ENCODE assay signal across 8 mouse cellular contexts in the genomic region with DNA sequence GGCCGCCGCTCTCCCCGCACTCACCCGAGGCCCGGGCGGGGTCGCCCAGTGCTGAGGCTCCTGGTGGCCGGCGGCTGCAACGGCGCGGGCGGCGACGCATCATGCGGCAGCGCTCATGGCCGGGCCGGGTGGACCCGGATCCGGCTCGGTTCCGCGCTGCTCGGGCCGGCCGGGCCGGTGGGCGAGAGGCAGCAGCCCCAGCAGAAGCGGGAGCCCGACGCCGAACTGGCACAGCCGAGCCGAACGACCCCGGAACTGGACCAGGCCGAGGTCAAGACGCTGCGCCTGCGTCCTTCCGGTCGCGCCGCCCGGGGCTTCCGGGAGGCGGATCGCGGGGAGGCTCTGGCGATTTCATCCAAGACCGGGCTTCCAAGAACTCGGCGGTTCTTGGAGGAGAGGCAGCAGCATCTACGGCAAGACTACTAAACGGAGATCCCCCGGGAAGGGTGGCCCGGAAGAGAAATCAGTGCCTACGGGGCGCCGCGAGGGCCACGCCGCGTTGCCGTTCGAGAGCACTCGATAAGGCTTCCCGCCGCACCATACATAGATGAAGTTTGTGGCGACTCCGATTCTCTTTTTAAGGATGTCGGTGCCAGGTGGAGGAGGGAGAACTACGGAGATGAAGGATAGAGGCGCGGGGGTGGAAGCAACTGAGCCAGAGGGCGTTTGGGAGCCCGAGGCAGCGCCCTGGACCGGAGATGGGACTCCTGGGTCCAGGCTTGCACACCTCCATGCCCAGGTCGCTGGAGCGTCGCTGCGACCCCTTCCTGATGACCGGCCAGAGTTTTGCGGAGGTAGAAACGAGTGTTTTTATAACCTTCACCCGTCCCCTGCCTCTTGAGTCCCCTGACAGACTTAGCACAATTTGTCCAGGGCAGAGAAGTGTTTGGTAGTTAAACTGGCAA. TPM values are rescaled to one million over a fixed set of nuclear protein-coding genes. Genes with fewer than 3 reads are reported as not detected.
DNase-seq lines count a peak whose midpoint lies in the region; ATAC-seq and TF ChIP-seq lines count a peak whose summit lies in the region.

A gene (minus strand): TSS at position 415 of the 905 bp plus-strand sequence.

- H3K36me3 ChIP-seq in hindbrain, postnatal 0 days (ENCODE audit: insufficient read depth, low read length), result no peaks in the 10 kb centered on the region
- no peaks in the 10 kb centered on the region for H3K36me3 ChIP-seq in macrophage (ENCODE audit: inconsistent target)

- no peaks in the 10 kb centered on the region for H3K27me3 ChIP-seq in hindbrain, postnatal 0 days (ENCODE audit: insufficient read depth, low read length)

- TF ChIP-seq CTCF in hindbrain, postnatal 0 days (IDR thresholded peaks at IDR 0.05; ENCODE audit: low read depth), result 0 out of 2 replicates have a peak, but pooled peaks have one; percentile 16
- TF ChIP-seq CTCF in left cerebral cortex, adult 2 months (IDR thresholded peaks at IDR 0.05), result no peak; the same call in none of the 2 replicates

- H3K4me3 ChIP-seq in hindbrain, postnatal 0 days (ENCODE audit: low read length), result peak within 1 kb of the TSS; percentile 93
- H3K4me3 ChIP-seq in left cerebral cortex, adult 2 months, result peak within 1 kb of the TSS; percentile 96
- peak within 1 kb of the TSS; percentile 88 for H3K4me3 ChIP-seq in macrophage (ENCODE audit: inconsistent target)

- H3K79me2 ChIP-seq in macrophage (ENCODE audit: inconsistent target), result peaks cover 94% of the 10 kb centered on the region

- peak within 1 kb of the TSS; percentile 92 for H3K9ac ChIP-seq in hindbrain, postnatal 0 days (replicated peaks; ENCODE audit: low read length)

- peak within 1 kb of the TSS; percentile 95 for H3K4me2 ChIP-seq in hindbrain, postnatal 0 days (ENCODE audit: low read depth, low read length)

- H3K4me1 ChIP-seq in hindbrain, postnatal 0 days (ENCODE audit: insufficient read depth, low read length), result peaks cover 14% of the 10 kb centered on the region

- H3K27ac ChIP-seq in hindbrain, postnatal 0 days, result peak within 1 kb of the TSS; percentile 96
- H3K27ac ChIP-seq in left cerebral cortex, adult 2 months, result peak within 1 kb of the TSS; percentile 95
- H3K27ac ChIP-seq in macrophage, result peak within 1 kb of the TSS; percentile 81

- 2% methylated on average over 85 of the region's 88 CpGs for WGBS in hindbrain, postnatal 0 days
- under 1% methylated on average over 88 of the region's 88 CpGs for WGBS in macrophage (ENCODE audit: missing documents)

- peak; percentile 85 for ATAC-seq in hindbrain, postnatal 0 days

- peak; percentile 70 for DNase-seq in T-cell, adult 2 months (ENCODE audit: low spot score)
- peak; percentile 59 to 79 for DNase-seq in cerebellum, postnatal 4 days (ENCODE audit: low spot score in 2 of 2)
- peak; percentile 69 to 70 for DNase-seq in gastrocnemius, adult 8-10 months (ENCODE audit: low spot score in 2 of 2)
- peak; percentile 89 for DNase-seq in hindbrain, postnatal 0 days (ENCODE audit: low spot score)
- DNase-seq in left cerebral cortex, adult 2 months (ENCODE audit: extremely low spot score in 1 of 2, low spot score in 2 of 2), result peak; percentile 84 to 86
- DNase-seq in right cerebral cortex, adult 18-20 months, result peak; percentile 90
- DNase-seq in urinary bladder, adult 2 months (ENCODE audit: low spot score), result peak; percentile 83

- intact Hi-C loops in left cerebral cortex, adult 2 months (cut with DNase I), result no loop called here

- no peaks in the 10 kb centered on the region for H3K9me3 ChIP-seq in hindbrain, postnatal 0 days (ENCODE audit: low read length)

RNA-seq across cellular contexts. Expression of the gene that starts here (rescaled TPM):
- total RNA-seq in gastrocnemius, adult 8-10 months (2022), result 10 to 100 TPM; 24.3 to 30.3 (median 27.0) TPM
- total RNA-seq in hindbrain, postnatal 0 days (2014; rRNA removed), result 37.7 and 46.2 TPM in 2 replicates
- polyA plus RNA-seq in hindbrain, postnatal 0 days (2015; fragmentation: Nextera tagmentation; extraction: Ambion mirVana), result 25.3 and 26.6 TPM in 2 replicates
- 10 to 100 TPM; 33.5 to 38.5 TPM for total RNA-seq in left cerebral cortex, adult 2 months (2021)
- 10 to 100 TPM in 22 of 26 experiments, 1 to 10 TPM in 4; 5.8 to 47.9 (median 19.9) TPM for total RNA-seq in macrophage (2018; cell fraction: chromatin; rRNA removed)
- total RNA-seq in macrophage (2018; cell fraction: cytosol; rRNA removed), result 10 to 100 TPM; 16.4 to 44.2 (median 33.9) TPM
- 10 to 100 TPM; 12.3 to 55.8 (median 27.6) TPM for total RNA-seq in macrophage (2018; cell fraction: nucleus; rRNA removed)
- polyA plus RNA-seq in macrophage (2018), result 18.5 to 34.0 TPM (median 27.8 TPM) in 3 replicates
- 35.9 and 38.7 TPM in 2 replicates for polyA plus RNA-seq in urinary bladder, adult 2 months (2012; rRNA removed)

Comparison
In these comparisons a context has a peak if more than half of its experiments do, and no peak if none do; other contexts are left out.
1. Peak in every context shown above with its lines: DNase-seq, ATAC-seq, H3K4me3 ChIP-seq and H3K27ac ChIP-seq.